Mouse (Mus musculus) limb, embryonic 15.5 days (tissue): ENCODE results near the gene Syndig1. TPM values are rescaled to one million over a fixed set of nuclear protein-coding genes. Genes with fewer than 3 reads are reported as not detected.
A peak's percentile ranks its signal among the peaks of the same experiment; 100 is the strongest.

Experiments used
- ATAC-seq: fragments of 200-750 bp; cut with Nextera tagmentation; 2 replicates; pipeline ENCODE4 v1.8.0; 2017; ENCODE audit warnings: low read depth, moderate TSS enrichment; ENCODE audit not compliant: insufficient number of reproducible peaks, low FRiP score, low TSS enrichment
- H3K27ac ChIP-seq: fragments of 300-500 bp; sonication (generic); 2 replicates; pipeline ENCODE4 v1.5.1; 2015; ENCODE audit warnings: moderate library complexity, mild to moderate bottlenecking, inconsistent platforms
- H3K27me3 ChIP-seq: fragments of 300-500 bp; sonication (generic); 2 replicates; pipeline ENCODE4 v1.6.1; 2015; ENCODE audit warnings: inconsistent platforms
- H3K36me3 ChIP-seq: fragments of 300-500 bp; sonication (generic); 2 replicates; pipeline ENCODE4 v1.6.1; 2015; ENCODE audit warnings: inconsistent platforms
- H3K4me1 ChIP-seq: fragments of 300-500 bp; sonication (generic); 2 replicates; pipeline ENCODE4 v1.6.1; 2015; ENCODE audit warnings: inconsistent platforms
- H3K4me2 ChIP-seq: fragments of 300-500 bp; sonication (generic); 2 replicates; pipeline ENCODE4 v1.6.1; 2015; ENCODE audit warnings: mild to moderate bottlenecking, inconsistent platforms
- H3K4me3 ChIP-seq: fragments of 300-500 bp; sonication (generic); 2 replicates; pipeline ENCODE4 v1.5.1; 2015; ENCODE audit warnings: mild to moderate bottlenecking, inconsistent platforms
- H3K9ac ChIP-seq: fragments of 300-500 bp; sonication (generic); 2 replicates; pipeline ENCODE4 v1.6.1; 2015; ENCODE audit warnings: inconsistent platforms
- H3K9me3 ChIP-seq: fragments of 300-500 bp; sonication (generic); 2 replicates; pipeline ENCODE4 v1.6.1; 2016; ENCODE audit warnings: inconsistent platforms
- WGBS: fragments of 180-500 bp; shearing (Covaris S2); methylation state at CpG from one replicate; pipeline ENCODE4 v1.1.7; 2015; 5-methylcytosine and 5-hydroxymethylcytosine counted together
- polyA plus RNA-seq: library from polyadenylated mRNA; unstranded; fragments of >200 nt; fragmentation: Nextera tagmentation; extraction: Ambion mirVana; gene quantifications from 2 replicates; pipeline ENCODE4 v1.2.1, GENCODE M21; 2015

Gene Syndig1
- polyA plus RNA-seq, 1 experiment from 2014 or later = 5.9 TPM

DNA sequence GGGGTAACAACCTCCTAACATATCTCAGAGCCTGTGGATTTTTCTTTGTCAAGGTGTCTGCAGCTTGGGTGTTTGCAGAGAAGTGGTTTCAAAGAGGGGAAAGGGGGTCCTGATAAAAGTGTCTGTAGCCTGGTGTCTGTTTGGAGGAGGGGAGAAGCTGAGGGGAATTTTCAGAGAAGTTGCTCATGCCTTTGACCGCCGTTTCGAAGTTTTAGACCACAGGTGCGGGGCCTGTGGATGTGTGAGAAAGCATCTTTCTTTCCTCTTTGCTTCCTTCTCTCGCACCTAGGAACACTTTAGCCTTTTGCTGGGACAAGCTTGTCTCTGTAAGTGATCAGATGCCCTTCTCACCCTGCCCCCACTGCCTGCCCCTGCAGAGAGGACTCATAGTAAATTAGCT is 3.3 kb downstream of the Syndig1 start:
- peaks cover 41% of the 10 kb centered on the region for H3K27me3 ChIP-seq
- H3K27ac ChIP-seq = no peak overlapping the region
- H3K9ac ChIP-seq = no peak overlapping the region
- ATAC-seq = no peak
- H3K4me2 ChIP-seq = peak overlapping the region; percentile 97
- H3K4me3 ChIP-seq = peak overlapping the region; percentile 55; the same call in 1 of the 2 replicates
- no peaks in the 10 kb centered on the region for H3K9me3 ChIP-seq
- no peaks in the 10 kb centered on the region for H3K36me3 ChIP-seq
- 14% methylated on average over 5 of the region's 5 CpGs for WGBS
- H3K4me1 ChIP-seq = peaks cover 26% of the 10 kb centered on the region

DNA sequence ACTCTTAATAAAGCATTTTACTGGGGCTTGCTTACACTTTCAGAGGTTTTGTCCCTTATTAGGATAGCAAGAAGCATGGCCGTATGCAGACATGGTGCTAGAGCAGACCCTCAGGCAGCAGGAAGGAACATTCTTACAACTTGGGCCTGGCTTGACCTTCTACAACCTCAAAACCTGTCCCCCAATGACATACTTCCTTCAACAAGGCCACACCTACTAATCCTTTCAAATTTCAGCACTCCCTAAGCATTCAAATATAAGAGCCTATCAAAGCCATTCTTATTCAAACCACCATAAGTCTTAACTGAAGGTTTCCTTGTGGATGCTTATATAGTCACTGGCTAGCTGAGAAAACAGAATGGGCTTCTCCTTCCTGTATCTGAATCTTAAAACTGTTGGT is 6.1 kb downstream of the Syndig1 start:
- H3K27me3 ChIP-seq = peaks cover 29% of the 10 kb centered on the region
- no peak for ATAC-seq
- no peak overlapping the region for H3K9ac ChIP-seq
- H3K4me2 ChIP-seq = no peak overlapping the region
- H3K4me3 ChIP-seq = no peak overlapping the region
- no peaks in the 10 kb centered on the region for H3K36me3 ChIP-seq
- no peaks in the 10 kb centered on the region for H3K9me3 ChIP-seq
- H3K27ac ChIP-seq = no peak overlapping the region
- peaks cover 24% of the 10 kb centered on the region for H3K4me1 ChIP-seq
- 100% methylated on average over 1 of the region's 1 CpGs for WGBS

DNA sequence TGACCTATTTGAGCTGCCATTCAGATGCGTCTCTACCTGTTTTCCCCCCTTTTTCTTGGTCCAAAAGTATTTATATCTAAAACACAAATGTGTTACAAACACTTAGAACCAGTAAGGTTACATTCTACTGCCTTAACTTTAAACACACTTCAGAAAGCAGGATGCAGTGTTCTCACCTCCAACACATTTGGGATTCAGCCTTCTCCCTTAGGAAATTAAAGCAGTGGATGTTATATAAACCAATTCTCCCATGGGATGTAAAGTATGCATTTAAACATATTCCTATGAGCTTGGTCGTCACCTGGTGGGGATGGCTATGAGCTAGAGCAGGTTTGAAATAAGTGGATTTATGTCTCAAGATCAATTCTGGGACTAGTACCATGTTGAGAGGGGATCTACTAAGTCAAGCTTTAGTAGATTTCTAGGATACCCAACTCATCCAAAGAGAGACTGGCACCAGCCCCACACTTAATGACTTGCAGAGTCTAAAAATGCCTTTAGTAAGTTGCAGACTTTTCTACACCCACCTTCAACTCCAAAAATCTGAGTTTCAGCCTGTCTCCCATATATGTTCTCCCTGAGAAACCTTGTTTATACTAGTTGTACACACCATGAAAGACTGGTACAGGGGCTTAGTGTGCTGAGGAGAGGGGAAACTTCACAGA is 7.6 kb downstream of the Syndig1 start:
- WGBS = 72% methylated on average over 2 of the region's 2 CpGs
- Histone ChIP-seq H3K27me3 (peaks cover 14% of the 10 kb centered on the region), H3K27ac (no peak overlapping the region), H3K4me2 (no peak overlapping the region), H3K9ac (no peak overlapping the region), H3K36me3 (no peaks in the 10 kb centered on the region), H3K4me3 (no peak overlapping the region), H3K4me1 (peaks cover 9% of the 10 kb centered on the region), H3K9me3 (no peaks in the 10 kb centered on the region)
- ATAC-seq = no peak

DNA sequence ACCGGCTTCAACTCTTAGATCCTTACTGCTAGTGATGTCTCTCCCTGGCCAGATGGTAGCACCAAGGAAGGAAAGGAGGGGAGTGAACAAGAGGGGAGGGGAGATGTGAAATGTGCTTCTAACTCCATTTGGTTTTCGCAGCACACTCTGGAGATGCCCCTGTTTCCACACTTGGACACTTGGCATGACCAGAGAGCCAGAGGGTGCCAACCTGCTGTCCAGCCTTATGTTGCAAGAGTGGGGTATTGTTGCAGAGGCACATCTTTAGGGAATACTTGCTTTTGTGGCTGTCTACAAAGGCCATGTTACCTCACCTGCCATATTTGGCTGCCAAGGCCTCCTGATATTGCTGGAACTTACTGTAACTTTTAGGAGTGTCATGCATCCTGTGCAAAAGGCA is 10.7 kb downstream of the Syndig1 start:
- no peak overlapping the region for H3K27ac ChIP-seq

DNA sequence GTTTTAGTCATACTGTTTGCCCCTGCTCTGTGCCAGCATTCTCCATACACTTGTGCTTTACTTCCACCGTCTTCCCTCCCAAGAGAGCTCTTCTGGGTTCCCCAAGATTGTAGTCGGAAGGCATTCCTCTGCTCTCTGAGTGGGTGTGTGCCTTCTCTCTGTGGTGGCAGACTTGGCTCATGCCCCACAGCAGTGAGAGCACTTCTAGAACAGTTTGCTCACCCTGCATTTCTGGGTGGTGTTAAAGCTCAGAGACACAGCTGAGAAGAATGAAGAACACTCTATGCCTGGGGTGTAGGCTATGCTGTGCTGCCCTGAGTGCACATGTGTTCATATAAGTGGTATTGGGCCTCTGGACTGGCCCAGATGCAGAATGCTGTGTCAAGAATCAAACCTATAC is 15.6 kb downstream of the Syndig1 start:
- no peaks in the 10 kb centered on the region for H3K4me1 ChIP-seq
- no peak for ATAC-seq

More for the DNA sequence above, 10.7 kb downstream of the Syndig1 start:
- WGBS = 72% methylated on average over 2 of the region's 2 CpGs
- Histone ChIP-seq H3K36me3 (no peaks in the 10 kb centered on the region), H3K4me2 (no peak overlapping the region), H3K27me3 (no peaks in the 10 kb centered on the region), H3K9me3 (no peaks in the 10 kb centered on the region), H3K4me1 (no peaks in the 10 kb centered on the region), H3K4me3 (no peak overlapping the region), H3K9ac (no peak overlapping the region)
- ATAC-seq = no peak

GRCm38 (mm10) chr2:149848778-149849177 is 19.8 kb downstream of the Syndig1 start:
- Histone ChIP-seq H3K27ac (no peak overlapping the region), H3K4me2 (no peak overlapping the region), H3K4me3 (no peak overlapping the region), H3K9me3 (no peaks in the 10 kb centered on the region), H3K36me3 (no peaks in the 10 kb centered on the region), H3K4me1 (no peaks in the 10 kb centered on the region), H3K27me3 (no peaks in the 10 kb centered on the region), H3K9ac (no peak overlapping the region)
- ATAC-seq = no peak
- WGBS = 52% methylated on average over 4 of the region's 4 CpGs

More for the DNA sequence above, 15.6 kb downstream of the Syndig1 start:
- Histone ChIP-seq H3K27me3 (no peaks in the 10 kb centered on the region), H3K9ac (no peak overlapping the region), H3K4me2 (no peak overlapping the region), H3K36me3 (no peaks in the 10 kb centered on the region), H3K4me3 (no peak overlapping the region), H3K9me3 (no peaks in the 10 kb centered on the region), H3K27ac (no peak overlapping the region)
- 47% methylated on average over 2 of the region's 2 CpGs for WGBS

DNA sequence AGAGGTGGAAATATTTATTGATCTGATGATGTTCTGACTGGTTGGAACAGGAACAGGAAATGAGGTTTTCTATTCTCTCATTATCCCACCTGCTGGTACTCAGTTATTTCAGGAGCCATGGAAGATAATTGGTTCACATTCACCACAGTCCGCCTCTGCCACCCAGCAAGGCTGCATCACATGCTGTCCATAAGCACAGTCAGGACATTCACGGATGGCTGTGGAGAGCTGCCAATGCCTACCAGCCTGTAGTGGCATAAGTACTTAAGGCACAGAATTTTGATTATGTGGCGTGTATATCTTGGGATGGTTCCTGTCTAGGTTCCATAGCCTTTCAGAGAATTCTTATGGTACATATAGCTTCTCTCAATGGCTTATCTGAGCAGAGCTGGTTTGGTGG is 32.0 kb downstream of the Syndig1 start:
- H3K36me3 ChIP-seq = no peaks in the 10 kb centered on the region
- H3K27me3 ChIP-seq = no peaks in the 10 kb centered on the region
- no peaks in the 10 kb centered on the region for H3K9me3 ChIP-seq
- H3K9ac ChIP-seq = no peak overlapping the region
- H3K4me3 ChIP-seq = no peak overlapping the region
- no peak for ATAC-seq
- H3K4me1 ChIP-seq = no peaks in the 10 kb centered on the region
- 83% methylated on average over 3 of the region's 3 CpGs for WGBS
- H3K4me2 ChIP-seq = no peak overlapping the region
- H3K27ac ChIP-seq = no peak overlapping the region

DNA sequence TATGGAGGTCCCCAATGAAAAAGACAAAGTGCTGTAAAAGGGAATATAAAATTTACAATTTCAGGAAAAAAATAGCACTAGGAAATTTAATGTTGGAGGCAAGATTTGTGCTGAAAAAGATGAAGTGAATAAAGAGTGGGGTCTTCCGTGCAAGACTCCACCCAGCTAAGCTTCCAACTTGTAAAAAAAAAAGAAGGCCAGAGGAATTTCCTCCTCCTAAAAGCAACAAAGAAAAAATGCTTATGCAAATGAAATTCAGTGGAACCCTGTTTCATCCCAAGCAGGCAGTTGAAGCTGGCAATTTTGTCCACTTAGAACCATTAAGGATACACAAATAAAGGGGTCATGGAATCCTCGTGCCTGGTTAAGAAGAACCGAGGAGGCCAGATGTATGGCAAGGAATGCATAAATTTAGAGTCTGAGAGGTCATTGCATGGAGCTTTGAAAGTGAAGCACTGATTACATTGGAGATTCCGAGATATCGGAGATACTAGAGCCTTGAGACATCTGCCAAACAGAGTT is 37.0 kb downstream of the Syndig1 start:
- Histone ChIP-seq H3K27ac (no peak overlapping the region), H3K9ac (no peak overlapping the region), H3K4me1 (no peaks in the 10 kb centered on the region), H3K27me3 (no peaks in the 10 kb centered on the region), H3K36me3 (no peaks in the 10 kb centered on the region), H3K4me3 (no peak overlapping the region), H3K4me2 (no peak overlapping the region), H3K9me3 (no peaks in the 10 kb centered on the region)
- 77% methylated on average over 5 of the region's 5 CpGs for WGBS
- no peak for ATAC-seq

DNA sequence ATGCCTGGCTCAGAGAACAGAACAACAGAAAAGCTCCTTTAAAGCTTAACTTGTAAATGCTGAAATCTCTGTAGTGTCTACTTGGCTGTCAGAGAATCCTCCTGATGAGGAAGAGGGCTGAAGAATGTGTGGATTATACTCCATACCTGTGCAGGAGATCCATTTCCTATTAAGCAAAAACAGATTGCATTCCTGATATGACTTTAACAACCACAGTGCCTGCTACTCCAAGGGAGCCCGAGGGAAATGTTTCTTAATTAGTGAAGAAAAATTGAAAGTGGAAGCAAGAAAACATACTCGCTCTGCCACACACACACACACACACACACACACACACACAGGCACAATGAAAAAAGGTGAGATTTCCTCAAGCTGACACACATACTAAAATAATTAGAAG is 41.5 kb downstream of the Syndig1 start:
- no peak overlapping the region for H3K4me2 ChIP-seq
- no peak overlapping the region for H3K27ac ChIP-seq
- no peak overlapping the region for H3K4me3 ChIP-seq
- no peak for ATAC-seq
- WGBS = 33% methylated on average over 2 of the region's 2 CpGs
- no peak overlapping the region for H3K9ac ChIP-seq
- no peaks in the 10 kb centered on the region for H3K4me1 ChIP-seq
- no peaks in the 10 kb centered on the region for H3K27me3 ChIP-seq
- no peaks in the 10 kb centered on the region for H3K36me3 ChIP-seq
- no peaks in the 10 kb centered on the region for H3K9me3 ChIP-seq

DNA sequence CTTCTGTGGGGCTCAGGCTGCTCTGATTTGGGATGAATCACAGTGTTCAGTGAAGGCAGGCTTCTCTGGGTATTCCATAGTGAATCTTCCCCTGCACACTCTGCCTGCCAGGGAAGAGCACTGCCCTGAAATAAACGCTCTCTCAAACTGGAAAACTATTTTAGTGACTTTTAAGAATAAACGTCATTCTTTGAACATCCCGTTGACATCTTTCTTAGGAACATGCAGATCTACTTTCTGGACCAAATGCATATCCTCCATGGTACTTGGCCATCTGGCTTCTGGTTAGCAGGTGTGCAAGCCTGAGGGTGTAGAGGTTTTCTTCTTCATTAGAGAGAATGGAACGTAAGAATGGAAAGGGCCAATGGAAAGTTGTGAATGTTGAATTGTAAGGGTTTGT is 43.5 kb downstream of the Syndig1 start:
- Histone ChIP-seq H3K27ac (no peak overlapping the region), H3K9me3 (no peaks in the 10 kb centered on the region), H3K4me3 (no peak overlapping the region), H3K4me2 (no peak overlapping the region), H3K36me3 (no peaks in the 10 kb centered on the region), H3K27me3 (no peaks in the 10 kb centered on the region), H3K9ac (no peak overlapping the region), H3K4me1 (no peaks in the 10 kb centered on the region)
- ATAC-seq = no peak
- WGBS = 78% methylated on average over 4 of the region's 4 CpGs

DNA sequence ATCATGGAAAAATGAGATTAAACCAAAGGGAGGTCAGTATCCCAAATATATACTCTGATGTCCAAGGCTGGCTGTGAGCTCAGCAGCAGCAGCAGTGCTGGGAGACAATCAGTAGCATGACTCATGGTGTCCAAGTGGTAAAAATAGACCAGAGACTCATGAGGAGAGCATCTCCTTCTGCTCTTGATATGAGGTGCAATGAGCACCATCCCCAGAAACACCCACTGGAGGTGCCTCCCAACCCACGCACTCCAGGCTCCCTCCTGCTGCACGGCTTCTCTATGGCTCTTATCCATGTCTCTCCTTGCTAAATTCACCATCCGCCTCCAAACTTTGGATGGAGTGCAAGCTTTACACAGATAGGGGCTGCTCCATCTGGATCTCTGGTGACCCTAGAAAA is 44.3 kb downstream of the Syndig1 start:
- H3K27ac ChIP-seq = no peak overlapping the region
- H3K9ac ChIP-seq = no peak overlapping the region
- WGBS = 85% methylated on average over 3 of the region's 3 CpGs
- no peaks in the 10 kb centered on the region for H3K27me3 ChIP-seq
- no peaks in the 10 kb centered on the region for H3K36me3 ChIP-seq
- no peak overlapping the region for H3K4me2 ChIP-seq
- ATAC-seq = no peak
- no peaks in the 10 kb centered on the region for H3K4me1 ChIP-seq
- H3K4me3 ChIP-seq = no peak overlapping the region
- no peaks in the 10 kb centered on the region for H3K9me3 ChIP-seq

GRCm38 (mm10) chr2:149877954-149878353 is 48.9 kb downstream of the Syndig1 start:
- Histone ChIP-seq H3K36me3 (no peaks in the 10 kb centered on the region), H3K27ac (no peak overlapping the region), H3K9ac (no peak overlapping the region), H3K27me3 (no peaks in the 10 kb centered on the region), H3K4me2 (no peak overlapping the region), H3K9me3 (no peaks in the 10 kb centered on the region), H3K4me1 (no peaks in the 10 kb centered on the region), H3K4me3 (no peak overlapping the region)
- WGBS = 72% methylated on average over 2 of the region's 2 CpGs
- no peak for ATAC-seq

- H3K4me2 ChIP-seq = no peak overlapping the region
- H3K4me3 ChIP-seq = no peak overlapping the region
- no peak for ATAC-seq
- no peaks in the 10 kb centered on the region for H3K9me3 ChIP-seq
- H3K27me3 ChIP-seq = no peaks in the 10 kb centered on the region
- no peaks in the 10 kb centered on the region for H3K36me3 ChIP-seq
- no peak overlapping the region for H3K9ac ChIP-seq
- H3K4me1 ChIP-seq = no peaks in the 10 kb centered on the region
- no peak overlapping the region for H3K27ac ChIP-seq
Measured at GRCm38 (mm10) chr2:149887634-149888033, 58.6 kb downstream of the Syndig1 start.
